Mouse (Mus musculus): ENCODE data around the gene Slc39a7. TPM values are rescaled to one million over a fixed set of nuclear protein-coding genes. Genes with fewer than 3 reads are reported as not detected.

Gene Slc39a7
- polyA plus RNA-seq, 1 experiment from 2014 or later: 158 TPM

DNA sequence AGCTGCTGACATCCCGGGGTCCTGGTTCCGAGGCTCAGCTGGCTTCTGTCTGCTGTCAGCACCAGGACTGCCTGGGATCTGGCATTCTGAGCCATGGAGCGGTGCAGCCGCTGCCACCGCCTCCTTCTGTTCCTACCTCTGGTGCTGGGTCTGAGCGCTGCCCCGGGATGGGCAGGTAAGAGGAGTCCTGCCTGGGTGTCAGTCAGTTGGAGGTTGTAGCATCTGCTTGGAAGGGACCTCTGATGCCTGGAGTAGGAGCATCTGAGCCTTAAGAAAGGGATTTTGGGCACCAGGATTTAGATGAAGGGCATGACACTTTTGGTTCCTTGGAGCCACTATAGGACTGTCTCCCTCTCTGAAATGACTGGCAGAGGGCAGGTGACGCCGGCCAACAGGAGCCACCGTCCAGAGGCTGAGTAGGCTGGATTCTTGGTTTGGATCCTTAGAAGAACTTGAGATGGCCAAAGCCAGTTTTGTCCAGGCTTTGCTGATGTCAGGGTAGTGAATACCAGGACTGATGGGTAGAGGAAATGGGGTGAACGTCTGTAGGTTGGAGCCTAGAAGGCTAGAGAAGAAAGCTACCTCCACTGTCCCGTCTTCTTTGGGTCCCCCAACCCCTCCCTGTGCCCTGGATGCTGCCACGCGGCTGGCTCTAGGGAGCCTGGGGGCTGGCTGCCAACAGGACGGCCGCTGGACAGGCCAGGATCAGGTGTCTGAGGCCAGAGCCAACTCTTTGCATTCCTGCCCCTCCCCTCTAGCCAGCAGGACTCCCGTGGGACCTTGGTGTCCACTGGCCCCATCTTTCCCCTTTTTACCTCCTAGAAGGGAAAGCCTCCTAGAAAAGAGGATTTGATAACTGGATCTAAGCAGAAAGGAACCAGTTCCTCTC, 8.3 kb upstream of the Slc39a7 start:
- Histone ChIP-seq H3K4me3 (peak overlapping the region; percentile 28), H3K4me2 (peak overlapping the region; percentile 62), H3K4me1 (replicated peaks) (peaks cover 43% of the 10 kb centered on the region), H3K9ac (peak overlapping the region; percentile 67), H3K27ac (replicated peaks) (no peak overlapping the region), H3K36me3 (peaks cover 34% of the 10 kb centered on the region), H3K27me3 (no peaks in the 10 kb centered on the region), H3K9me3 (no peaks in the 10 kb centered on the region)
- WGBS: 22% methylated on average over 17 of the region's 17 CpGs
- ATAC-seq (ENCODE audit: low read depth): peak; percentile 8; the same call in 1 of the 2 replicates

- Histone ChIP-seq H3K27ac (replicated peaks) (0 out of 2 replicates have a peak within 1 kb of the TSS, but pooled peaks have one; percentile 18), H3K9me3 (no peaks in the 10 kb centered on the region), H3K36me3 (peaks cover 42% of the 10 kb centered on the region), H3K27me3 (no peaks in the 10 kb centered on the region), H3K4me2 (peak within 1 kb of the TSS; percentile 62), H3K4me1 (replicated peaks) (peaks cover 46% of the 10 kb centered on the region), H3K9ac (peak within 1 kb of the TSS; percentile 67), H3K4me3 (peak within 1 kb of the TSS; percentile 28)
- peak; percentile 75 for ATAC-seq (ENCODE audit: low read depth)
- 4% methylated on average over 28 of the region's 28 CpGs for WGBS
These were observed 7.5 kb upstream of the Slc39a7 start, which contains the start of gene Col11a2 for GRCm38 (mm10) chr17:34038878-34039561. Gene Col11a2, plus strand, starts transcription at chr17:34039437.

DNA sequence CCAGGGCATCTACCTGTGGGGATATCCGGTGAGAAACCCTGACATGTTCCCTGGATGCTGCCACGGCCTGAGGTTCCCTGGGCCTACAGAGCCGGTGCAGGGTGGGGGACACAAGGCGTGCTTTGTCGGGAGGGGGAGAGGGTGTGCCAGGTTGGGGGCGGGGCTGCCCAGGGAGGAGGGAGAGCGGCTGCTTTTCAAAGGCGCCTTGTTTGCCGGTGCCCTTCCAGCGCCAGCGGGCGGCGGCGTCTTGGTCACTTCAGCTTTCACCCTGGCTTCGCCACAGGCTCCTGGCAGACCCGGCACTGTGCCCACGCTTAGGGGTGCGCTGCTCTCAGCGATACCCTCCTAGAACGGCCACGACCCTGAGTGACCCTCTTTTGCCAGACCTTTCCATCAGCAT, 7.0 kb upstream of the Slc39a7 start:
- H3K4me2 ChIP-seq: peak overlapping the region; percentile 62
- ATAC-seq (ENCODE audit: low read depth): peak; percentile 40
- peak overlapping the region; percentile 28 for H3K4me3 ChIP-seq
- H3K9me3 ChIP-seq: no peaks in the 10 kb centered on the region
- peaks cover 52% of the 10 kb centered on the region for H3K4me1 ChIP-seq (replicated peaks)
- 10% methylated on average over 17 of the region's 21 CpGs for WGBS
- H3K36me3 ChIP-seq: peaks cover 47% of the 10 kb centered on the region
- peak overlapping the region; percentile 67 for H3K9ac ChIP-seq
- H3K27ac ChIP-seq (replicated peaks): 0 out of 2 replicates have a peak overlapping the region, but pooled peaks have one; percentile 18
- H3K27me3 ChIP-seq: no peaks in the 10 kb centered on the region

DNA sequence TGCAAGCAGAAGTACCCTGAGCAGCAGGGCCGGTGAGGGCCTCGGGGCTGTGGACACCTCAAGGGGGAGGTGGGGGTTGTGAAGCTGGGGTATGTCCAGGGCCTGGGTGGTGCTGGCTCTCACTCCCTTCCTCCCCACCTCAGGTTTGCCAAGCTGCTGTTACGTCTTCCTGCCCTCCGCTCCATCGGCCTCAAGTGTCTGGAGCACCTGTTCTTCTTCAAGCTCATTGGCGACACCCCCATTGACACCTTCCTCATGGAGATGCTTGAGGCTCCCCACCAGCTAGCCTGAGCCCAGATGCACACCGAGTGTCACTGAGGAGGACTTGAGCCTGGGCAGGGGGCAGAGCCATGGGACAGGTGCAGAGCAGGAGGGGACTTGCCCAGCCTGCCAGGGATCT, 5.8 kb upstream of the Slc39a7 start:
- 89% methylated on average over 7 of the region's 7 CpGs for WGBS
- no peak overlapping the region; the same call in 1 of the 2 replicates for H3K9ac ChIP-seq
- H3K4me3 ChIP-seq: no peak overlapping the region
- H3K9me3 ChIP-seq: no peaks in the 10 kb centered on the region
- H3K4me2 ChIP-seq: no peak overlapping the region
- no peak for ATAC-seq (ENCODE audit: low read depth)
- no peaks in the 10 kb centered on the region for H3K27me3 ChIP-seq
- H3K27ac ChIP-seq (replicated peaks): no peak overlapping the region
- H3K36me3 ChIP-seq: peaks cover 47% of the 10 kb centered on the region
- H3K4me1 ChIP-seq (replicated peaks): peaks cover 64% of the 10 kb centered on the region

- no peaks in the 10 kb centered on the region for H3K9me3 ChIP-seq
- peaks cover 47% of the 10 kb centered on the region for H3K36me3 ChIP-seq
- H3K4me1 ChIP-seq (replicated peaks): peaks cover 62% of the 10 kb centered on the region
- no peaks in the 10 kb centered on the region for H3K27me3 ChIP-seq
- H3K27ac ChIP-seq (replicated peaks): no peak overlapping the region
- H3K4me3 ChIP-seq: no peak overlapping the region
- ATAC-seq (ENCODE audit: low read depth): no peak
- no peak overlapping the region for H3K4me2 ChIP-seq
- H3K9ac ChIP-seq: no peak overlapping the region
- 70% methylated on average over 10 of the region's 10 CpGs for WGBS
These were observed 5.2 kb upstream of the Slc39a7 start for GRCm38 (mm10) chr17:34036647-34037046.

DNA sequence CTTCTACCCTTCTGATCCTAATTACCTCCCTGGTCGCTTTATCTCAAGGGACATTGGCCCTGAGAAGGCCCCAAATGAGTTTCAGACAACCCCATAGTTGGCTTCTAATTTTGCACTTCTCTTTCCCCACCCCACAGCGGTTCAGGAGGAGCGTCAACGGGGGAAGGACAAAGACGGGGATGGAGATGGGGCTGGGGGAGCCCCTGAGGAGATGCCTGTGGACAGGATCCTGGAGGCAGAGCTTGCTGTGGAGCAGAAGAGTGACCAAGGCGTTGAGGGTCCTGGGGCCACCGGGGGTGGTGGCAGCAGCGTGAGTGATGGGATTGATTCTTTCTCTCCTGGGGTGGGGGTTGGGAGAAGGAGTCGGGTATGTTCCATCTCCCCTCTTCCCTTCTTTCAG, 4.0 kb upstream of the Slc39a7 start:
- no peak overlapping the region for H3K4me3 ChIP-seq
- 93% methylated on average over 8 of the region's 9 CpGs for whole genome bisulfite sequencing
- H3K9ac ChIP-seq: no peak overlapping the region
- no peaks in the 10 kb centered on the region for H3K9me3 ChIP-seq
- H3K36me3 ChIP-seq: peaks cover 47% of the 10 kb centered on the region
- no peaks in the 10 kb centered on the region for H3K27me3 ChIP-seq
- no peak for ATAC-seq (ENCODE audit: low read depth)
- peaks cover 56% of the 10 kb centered on the region for H3K4me1 ChIP-seq (replicated peaks)
- H3K4me2 ChIP-seq: no peak overlapping the region
- H3K27ac ChIP-seq (replicated peaks): no peak overlapping the region

GRCm38 (mm10) chr17:34034064-34034463, 2.6 kb upstream of the Slc39a7 start:
- H3K4me3 ChIP-seq: no peak overlapping the region
- H3K36me3 ChIP-seq: peaks cover 59% of the 10 kb centered on the region
- no peak overlapping the region for H3K4me2 ChIP-seq
- peaks cover 57% of the 10 kb centered on the region for H3K4me1 ChIP-seq (replicated peaks)
- no peak overlapping the region for H3K27ac ChIP-seq (replicated peaks)
- ATAC-seq (ENCODE audit: low read depth): no peak
- 73% methylated on average over 10 of the region's 10 CpGs for WGBS
- no peak overlapping the region for H3K9ac ChIP-seq
- no peaks in the 10 kb centered on the region for H3K27me3 ChIP-seq
- no peaks in the 10 kb centered on the region for H3K9me3 ChIP-seq

DNA sequence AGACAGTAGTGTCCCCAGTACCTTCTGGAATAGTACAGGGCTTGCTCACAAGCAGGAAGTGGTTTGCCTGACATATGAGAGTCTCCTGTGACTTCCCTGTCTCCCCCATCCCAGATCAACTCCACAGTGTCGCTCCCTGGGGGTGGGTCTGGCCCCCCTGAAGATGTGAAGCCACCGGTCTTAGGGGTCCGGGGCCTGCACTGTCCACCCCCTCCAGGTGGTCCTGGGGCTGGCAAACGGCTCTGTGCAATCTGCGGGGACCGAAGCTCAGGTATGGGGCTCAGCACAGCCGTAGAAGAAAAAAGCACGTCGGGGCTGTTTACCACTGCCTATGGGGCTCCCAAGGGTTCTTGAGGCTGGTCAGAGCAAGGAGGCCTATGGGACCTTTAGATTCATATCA, 2.0 kb upstream of the Slc39a7 start:
- H3K36me3 ChIP-seq: peaks cover 65% of the 10 kb centered on the region
- H3K4me2 ChIP-seq: peak overlapping the region; percentile 100
- no peaks in the 10 kb centered on the region for H3K9me3 ChIP-seq
- WGBS: 95% methylated on average over 9 of the region's 9 CpGs
- ATAC-seq (ENCODE audit: low read depth): no peak
- peaks cover 57% of the 10 kb centered on the region for H3K4me1 ChIP-seq (replicated peaks)
- H3K27ac ChIP-seq (replicated peaks): 0 out of 2 replicates have a peak overlapping the region, but pooled peaks have one; percentile 9
- H3K27me3 ChIP-seq: no peaks in the 10 kb centered on the region
- no peak overlapping the region for H3K4me3 ChIP-seq
- peak overlapping the region; percentile 96 for H3K9ac ChIP-seq

DNA sequence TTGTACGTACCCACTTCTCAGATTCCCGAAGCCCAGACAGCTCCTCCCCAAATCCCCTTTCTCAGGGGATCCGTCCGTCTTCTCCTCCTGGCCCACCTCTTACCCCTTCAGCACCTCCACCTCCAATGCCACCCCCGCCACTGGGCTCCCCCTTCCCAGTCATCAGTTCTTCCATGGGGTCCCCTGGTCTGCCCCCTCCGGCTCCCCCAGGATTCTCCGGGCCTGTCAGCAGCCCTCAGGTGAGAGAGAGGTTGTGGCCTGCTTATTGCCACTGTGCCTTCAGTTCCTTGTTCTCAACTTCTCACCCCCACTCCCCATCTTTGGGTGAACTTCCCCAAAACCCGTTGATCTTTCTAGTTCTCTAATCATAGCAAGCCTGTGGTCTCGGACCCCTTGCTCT, 1.3 kb upstream of the Slc39a7 start:
- peak overlapping the region; percentile 87 for H3K4me3 ChIP-seq
- H3K36me3 ChIP-seq: peaks cover 64% of the 10 kb centered on the region
- H3K27ac ChIP-seq (replicated peaks): peak overlapping the region; percentile 98; the same call in 1 of the 2 replicates
- WGBS: 55% methylated on average over 9 of the region's 9 CpGs
- H3K9ac ChIP-seq: peak overlapping the region; percentile 96
- H3K4me1 ChIP-seq (replicated peaks): peaks cover 56% of the 10 kb centered on the region
- no peak for ATAC-seq (ENCODE audit: low read depth)
- H3K27me3 ChIP-seq: no peaks in the 10 kb centered on the region
- H3K4me2 ChIP-seq: peak overlapping the region; percentile 100
- H3K9me3 ChIP-seq: no peaks in the 10 kb centered on the region

- ATAC-seq (ENCODE audit: low read depth): peak; percentile 2; the same call in 1 of the 2 replicates
- H3K9me3 ChIP-seq: no peaks in the 10 kb centered on the region
These were observed 721 bp upstream of the Slc39a7 start for GRCm38 (mm10) chr17:34032174-34032632.

GRCm38 (mm10) chr17:34030861-34031326, 588 bp downstream of the Slc39a7 start:
- WGBS: 5% methylated on average over 20 of the region's 20 CpGs
- ATAC-seq (ENCODE audit: low read depth): no peak; the same call in 1 of the 2 replicates
- peaks cover 72% of the 10 kb centered on the region for H3K4me1 ChIP-seq (replicated peaks)
- no peaks in the 10 kb centered on the region for H3K27me3 ChIP-seq
- no peaks in the 10 kb centered on the region for H3K9me3 ChIP-seq
- peak overlapping the region; percentile 98 for H3K27ac ChIP-seq (replicated peaks)
- H3K36me3 ChIP-seq: peaks cover 45% of the 10 kb centered on the region
- H3K9ac ChIP-seq: peak overlapping the region; percentile 96
- H3K4me3 ChIP-seq: peak overlapping the region; percentile 87
- H3K4me2 ChIP-seq: peak overlapping the region; percentile 100

More at GRCm38 (mm10) chr17:34032174-34032632, 721 bp upstream of the Slc39a7 start:
- Histone ChIP-seq H3K4me3 (peak overlapping the region; percentile 87), H3K27ac (replicated peaks) (peak overlapping the region; percentile 98), H3K9ac (peak overlapping the region; percentile 96), H3K4me1 (replicated peaks) (peaks cover 58% of the 10 kb centered on the region), H3K27me3 (no peaks in the 10 kb centered on the region), H3K36me3 (peaks cover 58% of the 10 kb centered on the region), H3K4me2 (peak overlapping the region; percentile 100)
- under 1% methylated on average over 23 of the region's 48 CpGs for WGBS
